Mouse (Mus musculus) cerebellum, adult (tissue): Measurements from ENCODE around the gene Gnai2.

Source experiments
- ATAC-seq: cut with Nextera tagmentation; 2 replicates; pipeline ENCODE4 v1.9.2; 2017; ENCODE audit warnings: mild to moderate bottlenecking, moderate library complexity, mixed read lengths; ENCODE audit not compliant: insufficient number of reproducible peaks, low FRiP score, low TSS enrichment

Gene Gnai2

DNA sequence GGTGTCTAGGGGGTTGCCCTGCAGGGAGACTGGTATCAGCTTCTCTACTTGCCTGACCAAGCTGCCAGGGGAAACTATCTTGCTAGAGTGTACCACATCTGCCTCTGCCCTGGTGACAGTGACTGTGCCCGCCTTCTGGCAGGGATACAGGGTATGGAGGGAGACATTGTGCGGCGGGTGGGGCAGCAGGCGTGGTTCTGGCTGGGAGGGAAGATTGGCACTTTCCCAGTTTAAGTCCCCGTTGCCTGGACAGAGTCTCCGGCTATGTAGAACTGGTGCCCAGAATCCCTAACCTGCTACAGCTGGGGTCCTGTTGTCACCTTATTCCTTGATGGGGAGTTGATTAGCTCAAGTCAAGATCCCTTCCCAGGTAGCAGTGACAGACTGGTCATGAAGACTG, 2.7 kb downstream of the Gnai2 start:
- ATAC-seq, result no peak

DNA sequence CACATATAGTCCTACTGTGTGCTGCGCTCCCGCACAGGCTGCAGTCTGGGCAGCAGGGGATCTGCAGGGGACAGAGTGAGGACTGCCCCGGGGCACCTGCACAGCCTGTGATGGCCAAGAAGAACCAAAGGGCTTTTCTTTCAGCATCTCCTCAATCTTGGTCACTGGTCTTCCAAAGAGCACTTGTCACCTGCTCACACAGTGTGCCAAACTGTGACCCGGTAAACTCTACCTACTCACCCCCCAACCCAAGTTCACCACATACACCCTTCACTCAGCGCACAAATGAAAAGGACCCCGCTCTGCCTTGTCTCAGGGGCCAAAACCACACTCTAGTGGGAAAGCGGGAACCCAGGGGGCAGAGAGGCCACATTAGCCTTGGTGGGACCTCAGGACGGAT, 3.3 kb downstream of the Gnai2 start:
- ATAC-seq, result no peak

DNA sequence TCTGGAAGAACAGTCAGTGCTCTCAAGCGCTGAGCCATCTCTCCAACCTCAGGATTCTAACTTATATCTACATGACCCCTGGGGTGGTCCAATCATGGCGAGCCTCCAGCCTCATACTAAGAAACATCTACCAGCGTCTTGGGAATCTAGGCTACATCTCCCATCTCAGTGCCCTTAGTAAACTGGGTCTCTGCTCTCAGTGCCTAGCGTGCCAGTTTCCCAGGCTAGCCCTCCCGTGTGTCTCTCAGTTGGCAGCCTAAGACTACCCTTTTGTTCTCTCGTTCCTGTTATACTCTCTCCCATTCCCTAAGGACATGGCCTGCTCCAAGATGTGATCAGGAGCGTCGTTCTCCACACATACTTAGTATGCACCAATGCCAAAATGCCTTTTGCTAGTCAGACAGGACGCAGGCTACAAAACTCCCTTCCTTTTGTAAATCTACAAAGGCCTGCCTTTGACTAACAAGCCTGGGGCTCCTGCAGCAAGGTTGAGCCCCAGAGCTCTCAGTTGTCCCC, 3.8 kb downstream of the Gnai2 start:
- ATAC-seq, result no peak

DNA sequence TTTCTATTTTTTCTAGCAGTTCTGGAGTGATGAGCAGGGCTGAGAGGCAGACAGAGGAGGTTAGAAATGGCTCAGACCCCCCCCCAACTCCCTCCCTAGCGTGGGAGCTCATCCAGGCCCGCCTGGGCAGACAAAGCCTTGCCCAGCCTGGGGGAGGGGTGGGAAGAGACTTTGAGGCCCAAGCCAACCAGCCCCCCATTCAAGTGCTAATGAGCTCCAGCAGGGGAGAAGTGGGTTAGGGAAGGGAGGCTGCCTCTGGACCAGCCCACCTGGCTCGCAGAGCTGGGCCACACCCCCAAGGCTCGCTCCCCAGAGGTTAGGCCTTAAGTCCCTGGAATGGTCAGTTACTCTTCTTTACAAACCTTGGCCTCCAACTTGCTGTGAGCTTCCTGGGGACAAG, 4.6 kb downstream of the Gnai2 start:
- ATAC-seq, result no peak

DNA sequence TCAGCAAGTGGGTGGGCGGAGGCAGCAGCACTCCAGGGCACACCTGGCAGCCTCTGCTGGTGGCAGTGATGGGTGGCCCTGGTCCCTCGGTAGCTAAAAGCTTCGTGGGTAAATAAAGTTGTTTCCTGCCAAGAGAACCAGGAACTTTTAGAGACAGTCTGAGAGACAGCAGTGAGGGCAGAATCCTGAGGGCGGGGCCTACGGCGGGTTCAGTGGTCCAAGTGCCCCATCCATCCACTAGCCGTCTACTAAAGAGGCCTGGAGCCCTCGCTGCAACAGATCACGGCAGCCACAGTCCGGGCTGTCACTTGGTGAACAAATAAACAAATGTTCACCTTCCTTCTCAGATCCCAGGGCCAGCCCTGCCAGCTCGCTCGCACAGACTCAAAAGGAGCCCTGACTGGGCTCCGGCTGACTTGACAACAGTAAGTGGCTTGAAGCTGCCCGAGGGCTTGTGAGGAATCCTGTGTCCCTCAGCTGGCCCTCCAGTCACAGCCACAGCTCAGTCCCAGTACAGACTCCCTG, 5.2 kb downstream of the Gnai2 start:
- ATAC-seq, result no peak

DNA sequence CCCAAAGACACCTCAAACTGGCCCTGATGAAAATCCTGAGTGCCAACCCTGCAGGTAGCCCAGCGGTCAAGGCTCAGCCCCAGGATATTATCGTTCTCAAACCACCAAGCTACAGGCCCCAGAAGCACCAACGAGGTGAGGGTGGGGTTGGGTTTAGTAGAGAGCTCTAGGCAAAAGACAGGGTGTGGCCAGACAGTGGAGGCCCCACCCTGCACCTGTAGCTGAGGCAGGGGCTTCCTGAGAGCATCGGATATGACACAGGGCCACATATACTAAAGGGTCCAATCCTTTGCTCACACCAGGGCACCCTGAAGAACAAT, 5.8 kb downstream of the Gnai2 start:
- ATAC-seq, result no peak

DNA sequence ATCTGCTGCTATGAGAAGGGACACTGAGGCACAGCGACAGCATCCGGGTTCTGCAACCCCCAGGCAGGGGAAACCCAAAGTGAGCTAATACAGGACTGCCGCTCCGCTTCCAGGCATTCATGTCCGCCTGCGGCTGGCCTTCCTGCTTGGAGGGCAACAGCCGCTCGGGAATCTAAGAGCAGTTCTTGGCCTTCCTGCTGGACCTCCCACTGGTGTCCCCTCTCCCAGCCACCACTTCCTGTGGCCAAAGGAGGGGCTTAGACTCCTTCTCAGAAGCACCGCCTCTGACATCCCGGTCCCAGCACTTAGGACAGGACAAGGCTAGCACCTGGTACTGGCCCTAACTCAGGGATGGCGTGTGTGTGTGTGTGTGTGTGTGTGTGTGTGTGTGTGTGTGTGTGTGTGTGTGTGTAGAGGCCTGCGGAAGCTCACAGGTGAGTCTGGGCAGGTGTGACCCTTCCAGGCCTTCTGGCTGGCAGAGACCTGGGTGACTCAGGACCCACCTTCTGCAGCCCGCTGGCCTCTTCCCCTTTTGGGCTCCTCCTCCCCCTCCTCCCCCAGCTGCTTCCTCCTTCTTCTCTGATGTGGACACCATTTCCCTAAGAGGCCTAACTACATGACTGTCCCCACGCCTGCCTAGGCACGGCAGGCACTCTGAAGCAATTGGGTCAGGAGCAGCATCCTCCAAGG, 6.3 kb downstream of the Gnai2 start:
- ATAC-seq, result no peak

DNA sequence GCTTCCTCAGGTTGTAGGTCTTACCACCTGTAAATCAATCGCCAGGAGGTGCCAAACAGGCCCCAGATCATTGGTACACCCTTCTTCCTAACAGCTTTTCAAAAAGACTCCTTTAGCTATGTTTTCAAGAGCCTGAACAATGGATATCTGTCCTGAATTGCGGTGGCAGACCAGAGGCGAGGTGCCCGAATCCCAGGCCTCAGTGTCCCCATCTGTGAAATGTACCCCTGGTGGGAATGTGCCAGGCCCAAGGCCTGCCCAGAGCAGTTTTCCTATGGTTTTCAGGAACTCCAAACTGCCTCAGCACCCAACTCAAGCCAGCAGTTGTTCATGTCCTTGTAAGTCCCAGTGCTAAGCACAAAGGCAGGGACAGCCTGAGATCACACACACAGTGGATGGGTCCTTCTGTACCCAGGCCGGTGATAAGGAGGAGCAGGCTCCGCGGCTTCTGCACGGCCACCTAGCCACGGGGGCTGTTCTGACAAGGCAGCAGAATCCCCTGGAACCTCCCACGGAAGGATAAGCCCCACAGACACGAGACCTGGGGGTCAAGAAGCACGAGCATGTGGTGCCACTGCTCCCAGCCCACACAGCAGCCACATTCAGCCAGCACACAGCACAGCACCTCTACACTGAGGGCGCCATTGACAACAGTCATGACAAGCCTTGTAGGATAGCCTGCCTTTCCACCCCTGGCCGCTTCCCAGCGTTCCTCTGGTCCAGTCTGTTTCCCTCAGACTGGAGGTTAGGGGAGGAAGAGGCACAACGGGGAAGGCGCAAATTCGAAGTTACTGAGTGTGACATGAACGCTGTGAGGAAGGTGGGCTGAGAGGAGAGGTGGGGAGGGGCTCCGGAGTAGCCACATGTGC, 7.5 kb downstream of the Gnai2 start:
- no peak for ATAC-seq

DNA sequence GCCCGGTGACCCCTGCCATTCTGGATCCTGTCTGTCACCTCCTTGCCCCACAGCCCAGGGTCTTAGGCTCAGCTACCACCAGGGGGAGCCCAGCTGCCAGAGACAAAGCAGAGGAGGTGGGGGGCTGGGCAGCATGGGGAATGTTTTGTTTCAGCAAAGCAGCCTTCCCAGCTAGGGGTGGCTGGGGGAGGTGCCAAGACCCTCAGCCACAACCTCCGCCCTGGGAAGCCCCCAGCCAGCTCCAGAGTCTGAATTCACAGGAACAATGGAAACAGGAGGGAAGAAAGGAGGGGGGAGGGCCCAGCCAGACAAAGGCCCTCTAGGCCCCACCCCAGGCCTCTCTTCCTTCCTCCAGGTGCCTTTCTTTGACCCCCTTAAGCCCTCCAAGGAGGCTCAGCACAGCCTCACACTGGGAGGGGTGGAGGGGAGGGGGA, 8.3 kb downstream of the Gnai2 start:
- no peak for ATAC-seq

DNA sequence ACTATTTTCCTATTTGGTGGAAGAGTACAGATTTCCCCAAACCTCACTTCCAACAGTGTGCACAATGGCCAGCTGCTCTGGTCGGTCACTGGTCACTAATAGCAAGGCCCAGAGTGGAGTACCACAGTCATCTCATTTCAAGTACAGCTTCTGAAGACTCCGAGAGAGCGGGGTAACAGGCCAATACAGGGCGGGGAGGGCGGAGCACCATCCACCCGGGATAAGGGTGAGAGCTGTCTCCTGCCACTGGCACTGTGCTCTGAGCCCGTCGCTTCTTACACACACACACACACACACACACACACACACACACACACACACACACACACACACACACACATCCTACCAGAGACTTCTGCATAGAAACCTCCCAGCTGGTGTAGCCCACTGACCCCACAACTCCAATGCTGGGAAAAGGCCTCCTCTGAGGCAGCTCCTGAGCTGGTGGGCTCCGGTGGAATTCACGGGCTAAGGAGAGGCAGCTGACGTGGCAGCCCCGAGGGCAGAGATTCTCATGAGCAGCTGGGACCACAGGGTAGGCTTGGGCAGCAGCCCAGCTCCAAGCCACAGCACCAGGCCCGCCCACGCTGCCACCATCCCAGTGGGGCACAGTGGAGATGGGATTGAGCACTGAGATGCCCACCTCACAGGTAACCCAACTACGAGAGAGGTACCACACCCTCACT, 8.9 kb downstream of the Gnai2 start:
- no peak for ATAC-seq

DNA sequence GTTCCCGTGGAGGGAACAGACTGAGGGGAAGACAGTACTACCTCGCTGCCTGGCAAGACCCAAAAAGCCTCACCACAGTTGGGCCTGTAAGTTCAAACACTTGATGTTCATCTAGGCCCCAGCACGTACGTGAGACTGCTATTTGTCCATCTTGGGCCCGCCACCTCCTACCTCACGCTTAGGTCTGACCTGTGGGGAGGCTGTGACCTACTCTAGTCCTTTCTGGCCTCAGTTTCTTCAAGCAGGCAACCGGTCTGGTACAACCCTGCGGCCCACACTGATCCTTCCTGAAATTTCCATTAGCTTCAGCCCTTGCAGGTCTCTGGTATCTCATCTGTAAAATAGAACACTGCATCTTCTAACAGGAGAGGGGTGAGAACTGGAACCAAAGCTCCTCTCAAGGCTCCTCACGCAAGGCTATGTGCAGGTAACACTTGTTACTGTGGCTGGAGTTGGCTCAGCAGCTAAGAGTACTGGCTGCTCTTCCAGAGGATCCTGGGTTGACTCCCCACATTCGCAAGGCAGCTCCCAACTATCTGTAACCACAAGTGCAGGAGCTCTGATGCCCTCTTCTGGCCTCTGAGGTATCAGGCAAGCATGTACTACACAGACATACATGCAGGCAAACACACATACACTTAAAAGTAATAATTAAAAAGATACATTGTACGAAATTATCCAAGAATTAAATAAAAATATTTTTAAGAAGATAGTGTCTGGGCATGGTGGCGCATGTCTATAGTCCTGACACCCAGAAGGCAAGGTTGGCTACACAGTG, 9.6 kb downstream of the Gnai2 start:
- no peak for ATAC-seq

DNA sequence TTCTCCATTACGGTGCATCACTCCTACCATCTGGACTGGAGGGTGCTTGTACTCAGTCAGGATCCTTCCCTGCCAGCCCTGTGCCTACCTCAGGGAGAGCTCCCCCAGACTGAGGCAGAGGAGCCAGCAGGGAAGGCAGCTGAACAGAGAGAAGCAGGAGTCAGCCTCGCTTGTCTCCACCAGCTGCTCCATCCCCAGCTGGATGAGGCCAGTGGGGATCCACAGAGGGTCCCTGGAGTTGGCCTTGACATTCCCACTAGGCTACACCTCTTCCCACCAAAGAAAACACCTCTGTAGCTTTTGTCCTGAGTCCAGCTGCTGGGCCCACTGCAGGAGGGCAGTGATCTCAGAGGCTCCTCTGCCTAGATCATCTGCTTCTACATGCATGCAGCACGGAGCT, 10.2 kb downstream of the Gnai2 start:
- ATAC-seq, result no peak

DNA sequence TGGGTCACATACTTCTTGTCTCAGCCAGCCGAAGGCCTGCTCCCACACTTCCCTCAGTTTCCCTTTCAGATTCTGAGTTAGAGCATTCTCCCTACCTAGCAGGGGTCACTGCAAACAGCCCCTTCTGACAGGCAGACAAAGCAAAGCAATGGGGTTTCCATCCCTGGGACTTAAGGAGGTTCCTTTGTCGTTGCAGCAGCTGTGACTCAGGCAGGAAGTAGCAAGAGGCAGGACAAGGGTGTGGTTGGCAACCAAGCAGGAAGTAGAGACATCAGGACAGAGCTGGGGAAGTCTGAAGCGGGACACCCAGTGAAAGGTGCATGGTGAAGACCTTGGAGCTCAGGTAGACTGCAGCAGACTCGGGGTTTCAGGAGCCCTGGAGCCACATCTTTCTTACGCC, 10.6 kb downstream of the Gnai2 start:
- ATAC-seq, result no peak

DNA sequence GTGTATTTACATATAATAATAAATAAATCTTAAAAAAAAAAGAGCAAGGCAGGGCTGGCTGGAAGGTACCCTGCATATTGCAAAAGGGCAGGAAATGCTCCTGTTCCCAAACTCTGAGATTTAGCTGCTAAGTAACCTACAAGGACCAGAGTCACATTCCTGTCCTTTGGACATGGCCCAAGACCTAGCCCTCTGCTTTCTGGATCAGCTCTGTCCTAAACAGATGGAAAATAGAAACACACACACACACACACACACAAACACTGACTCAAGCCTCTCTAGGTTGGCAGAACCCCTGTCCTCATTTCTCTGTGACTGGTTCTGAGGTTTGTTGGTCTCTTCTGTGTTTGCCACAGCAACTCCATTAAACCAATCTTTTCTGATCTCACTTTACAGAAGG, 14.2 kb downstream of the Gnai2 start:
- no peak for ATAC-seq

DNA sequence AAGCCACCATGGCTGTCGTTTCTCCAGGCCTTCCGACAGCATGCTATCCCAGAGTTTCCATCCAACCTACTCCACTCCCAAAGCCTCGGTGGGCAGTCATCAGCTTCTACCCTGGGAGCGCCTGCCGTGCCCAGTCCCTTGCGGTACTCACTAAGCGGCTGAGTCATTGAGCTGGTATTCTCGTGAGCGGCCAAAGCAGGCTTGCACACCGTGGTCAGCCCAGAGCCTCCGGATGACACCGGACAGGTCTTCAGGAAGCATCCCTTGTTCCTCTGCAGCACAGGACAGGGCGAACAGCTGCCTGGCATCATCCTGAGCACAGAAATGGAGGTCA, 15.7 kb downstream of the Gnai2 start:
- no peak for ATAC-seq

DNA sequence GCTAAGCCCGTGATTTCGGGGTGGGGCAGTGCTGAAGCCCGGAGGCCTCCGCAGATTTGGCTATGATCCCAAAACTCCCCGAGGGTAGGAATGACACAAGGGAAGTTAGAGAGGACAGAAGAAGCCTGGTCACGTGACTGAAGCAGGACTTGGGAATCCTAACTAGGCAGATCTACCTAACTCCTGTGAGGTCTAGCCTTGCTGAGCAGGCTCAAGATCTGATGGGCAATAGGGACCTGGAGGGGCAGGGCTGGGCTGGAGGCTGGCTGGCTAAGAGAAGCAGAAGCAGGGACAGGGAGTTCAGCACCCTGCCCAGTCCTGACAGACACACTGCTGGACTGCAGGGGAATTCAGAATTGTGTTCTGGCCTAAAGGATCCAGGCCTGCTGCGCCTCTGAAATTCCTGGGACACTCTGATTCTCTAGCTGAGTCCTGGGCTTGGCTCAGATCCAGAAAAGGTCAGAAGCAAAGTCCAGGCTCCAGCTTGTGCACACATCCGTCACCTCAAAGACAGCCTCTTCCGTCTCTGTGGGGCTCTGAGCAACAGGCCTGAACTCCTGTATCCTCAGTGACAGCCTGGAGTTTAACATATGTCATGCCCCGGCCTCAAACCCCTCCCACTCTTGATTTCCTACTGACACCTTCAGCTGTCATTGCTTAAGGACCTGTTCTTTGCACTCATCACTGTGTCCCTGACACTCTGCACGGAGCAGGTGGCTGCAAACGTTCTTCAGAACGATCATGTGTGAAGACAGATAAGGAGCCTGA, 16.2 kb downstream of the Gnai2 start:
- no peak; the same call in 1 of the 2 replicates for ATAC-seq

DNA sequence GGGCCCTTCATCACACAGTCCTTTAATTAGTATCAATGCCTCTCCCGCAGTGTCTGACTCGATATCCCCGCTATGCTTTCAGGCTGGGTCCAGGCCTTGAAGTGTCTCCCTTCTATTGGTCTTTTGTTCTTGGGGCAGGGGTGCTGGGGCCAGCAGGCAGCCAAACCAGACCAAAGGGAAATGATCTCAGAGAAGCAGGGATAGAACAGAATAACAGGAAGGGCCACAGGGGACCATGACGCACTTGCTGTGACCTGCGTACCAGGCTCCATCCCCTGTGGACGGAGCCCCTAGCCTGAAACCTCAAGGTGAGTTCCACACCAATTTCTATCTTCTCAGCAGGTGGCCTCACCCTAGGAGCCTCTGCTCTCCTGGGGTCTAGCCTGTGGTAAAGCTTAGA, 17.1 kb downstream of the Gnai2 start:
- ATAC-seq, result no peak

DNA sequence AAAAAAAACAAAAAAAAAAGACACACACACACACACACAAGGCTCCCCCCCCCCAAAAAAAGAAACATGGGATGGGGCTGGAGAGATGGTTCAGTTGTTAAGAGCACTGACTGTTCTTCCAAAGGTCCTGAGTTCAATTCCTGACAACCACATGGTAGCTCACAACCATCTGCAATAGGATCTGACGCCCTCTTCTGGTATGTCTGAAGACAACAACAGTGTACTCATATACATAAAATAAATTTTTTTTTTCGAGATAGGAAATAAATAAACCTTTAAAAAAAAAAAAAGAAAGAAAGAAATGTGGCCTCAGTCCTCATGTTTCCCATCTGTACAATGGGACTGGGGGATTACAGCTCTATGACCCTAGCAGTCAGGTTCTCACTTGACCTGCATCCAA, 17.7 kb downstream of the Gnai2 start:
- ATAC-seq, result no peak

DNA sequence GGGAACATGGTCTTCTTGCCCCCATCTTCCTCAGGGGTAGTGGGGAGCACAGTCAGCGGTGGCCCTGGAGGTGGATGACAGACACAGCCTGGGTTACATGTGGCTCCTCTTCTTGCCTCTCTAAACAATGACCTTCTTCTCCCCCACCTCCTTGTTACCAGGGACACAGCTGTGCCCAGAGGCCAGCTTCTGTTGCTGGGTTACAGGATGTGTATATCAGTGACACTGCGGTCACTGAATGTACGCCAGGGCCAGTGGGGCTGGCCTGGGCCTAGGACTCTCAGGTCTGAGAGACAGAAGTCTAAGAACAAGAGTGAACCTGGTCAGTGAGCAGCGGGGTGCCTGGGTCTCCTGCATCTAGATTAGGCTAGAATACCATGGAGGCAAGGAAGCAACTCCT, 20.1 kb downstream of the Gnai2 start:
- ATAC-seq, result no peak
